Mouse (Mus musculus) adrenal gland, postnatal 10 days (tissue): ENCODE measurements around the gene Krt222. TPM values are rescaled to one million over a fixed set of nuclear protein-coding genes. Genes with fewer than 3 reads are reported as not detected.

ENCODE experiments used
- DNase-seq: peaks from one replicate; pipeline ENCODE4 v3.0.0; 2021; ENCODE audit warnings: mixed read lengths
- total RNA-seq, 2 experiments: library from RNA; stranded (reverse); gene quantifications; 2 replicates each; pipeline ENCODE4 v1.2.3; 2021

The Krt222 gene
- total RNA-seq, 2 experiments from 2014 or later = 1.8 to 3.3 TPM

DNA sequence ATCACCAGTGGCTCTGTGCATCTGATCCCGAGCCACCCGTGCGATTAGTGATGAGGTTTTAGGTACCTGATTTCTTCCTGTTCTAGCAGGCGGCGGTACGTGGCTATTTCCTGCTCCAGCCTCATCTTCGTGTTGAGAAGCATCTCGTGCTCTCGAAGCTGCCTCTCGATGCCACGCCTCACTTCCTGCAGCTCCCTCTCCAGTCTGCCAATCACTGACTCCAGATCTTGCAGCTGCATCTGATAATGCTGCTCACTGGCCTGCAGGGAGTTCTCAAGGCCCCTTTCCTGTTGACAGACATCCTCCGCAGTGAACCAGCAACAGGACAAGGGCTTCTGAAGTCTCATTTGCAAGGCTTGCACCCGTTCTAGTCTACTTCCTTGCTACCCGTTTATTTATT lies 5.4 kb downstream of the Krt222 start:
- no peak for DNase-seq

- DNase-seq = no peak
Observed at GRCm38 (mm10) chr11:99231049-99231816, 12.7 kb downstream of the Krt222 start.

- DNase-seq = peak; percentile 90
Observed at GRCm38 (mm10) chr11:99230261-99231048, 13.4 kb downstream of the Krt222 start, which contains the start of gene Smarce1. Gene Smarce1, minus strand, starts transcription at chr11:99231017.

DNA sequence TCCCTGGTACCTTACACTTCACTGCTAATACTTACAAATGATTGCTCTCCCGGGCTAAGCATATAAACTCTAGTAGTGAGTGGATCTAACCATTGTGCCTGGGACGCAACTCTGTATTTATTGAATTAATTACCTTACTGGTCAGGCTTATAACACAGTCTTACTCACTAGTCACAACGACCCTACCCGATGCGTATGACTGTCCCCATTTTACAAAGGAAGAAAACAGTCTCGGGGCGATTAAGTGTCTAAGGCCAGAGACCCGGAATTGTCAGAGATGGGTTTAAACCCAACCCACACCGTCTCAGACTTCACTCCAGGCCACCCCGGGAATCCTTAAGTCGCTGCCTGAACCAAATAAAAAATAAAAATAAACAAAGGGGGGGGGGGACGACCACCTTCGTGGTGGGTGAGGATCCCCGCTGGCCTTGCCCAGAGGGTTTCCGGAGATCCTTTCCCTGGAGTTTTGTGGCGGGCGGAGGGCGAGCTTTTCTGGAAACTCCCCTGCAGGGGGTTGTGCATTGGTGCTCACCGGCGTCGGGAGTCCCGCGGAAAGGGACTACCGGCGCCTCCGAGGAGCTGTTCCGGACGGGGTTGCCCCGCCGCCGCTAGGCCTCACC lies 14.1 kb downstream of the Krt222 start:
- DNase-seq = no peak

DNA sequence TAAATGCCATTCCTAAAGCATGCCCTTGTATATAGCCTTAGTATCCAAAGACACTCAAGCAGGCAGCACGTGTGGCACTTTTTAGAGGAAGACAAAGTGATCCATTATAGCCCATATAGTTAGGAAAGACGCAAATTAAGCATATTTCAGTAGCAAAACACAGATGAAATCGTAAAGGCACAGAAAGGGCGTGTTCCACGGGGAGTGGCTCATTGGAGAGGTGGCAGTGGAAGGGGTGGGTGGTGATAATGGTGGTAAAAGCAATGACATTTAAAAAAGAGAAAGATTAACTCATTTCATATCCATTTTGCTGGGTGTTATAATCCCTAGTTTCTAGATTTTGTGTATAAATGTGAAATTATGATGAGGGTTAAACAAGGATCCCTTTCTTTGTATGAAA lies 17.6 kb downstream of the Krt222 start:
- DNase-seq = no peak

DNA sequence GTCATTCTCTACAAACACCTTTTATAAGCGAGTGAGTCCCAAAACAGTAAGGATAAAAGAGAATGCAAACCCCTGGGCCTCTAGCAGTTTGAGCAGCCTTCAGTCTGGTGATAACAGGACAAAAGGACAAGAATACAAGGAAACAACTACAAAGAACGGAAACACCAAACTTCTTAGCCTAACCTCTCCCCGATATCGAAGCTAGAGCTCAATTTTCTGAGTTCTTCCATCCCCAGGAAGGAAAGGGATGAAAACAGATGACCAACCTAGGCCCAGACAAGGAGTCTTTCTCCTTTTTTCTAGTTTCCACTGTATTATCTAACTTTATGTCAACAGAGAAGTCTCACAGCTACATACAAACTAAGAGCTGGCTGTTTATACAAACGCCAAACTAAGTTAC lies 20.6 kb downstream of the Krt222 start:
- no peak for DNase-seq

DNA sequence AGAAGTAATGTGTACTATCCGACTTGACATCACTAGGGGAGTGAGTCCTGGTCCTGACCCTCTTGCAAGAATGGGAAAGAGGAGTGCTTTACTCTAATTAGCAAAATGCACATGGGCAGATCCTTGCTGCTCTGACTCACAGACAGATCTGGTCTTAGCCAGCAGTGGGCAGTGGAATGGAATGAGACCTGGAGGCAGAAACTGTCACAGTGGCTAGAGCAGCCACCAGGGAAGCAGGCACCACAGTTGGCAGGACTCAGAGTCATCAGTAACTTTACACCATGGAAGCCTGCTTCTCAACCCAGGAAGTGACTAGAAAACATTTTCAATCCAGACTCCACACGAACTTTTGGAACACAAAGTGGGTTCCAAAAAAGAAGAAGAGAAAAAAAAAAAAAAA lies 22.1 kb downstream of the Krt222 start:
- peak; percentile 8 for DNase-seq

DNA sequence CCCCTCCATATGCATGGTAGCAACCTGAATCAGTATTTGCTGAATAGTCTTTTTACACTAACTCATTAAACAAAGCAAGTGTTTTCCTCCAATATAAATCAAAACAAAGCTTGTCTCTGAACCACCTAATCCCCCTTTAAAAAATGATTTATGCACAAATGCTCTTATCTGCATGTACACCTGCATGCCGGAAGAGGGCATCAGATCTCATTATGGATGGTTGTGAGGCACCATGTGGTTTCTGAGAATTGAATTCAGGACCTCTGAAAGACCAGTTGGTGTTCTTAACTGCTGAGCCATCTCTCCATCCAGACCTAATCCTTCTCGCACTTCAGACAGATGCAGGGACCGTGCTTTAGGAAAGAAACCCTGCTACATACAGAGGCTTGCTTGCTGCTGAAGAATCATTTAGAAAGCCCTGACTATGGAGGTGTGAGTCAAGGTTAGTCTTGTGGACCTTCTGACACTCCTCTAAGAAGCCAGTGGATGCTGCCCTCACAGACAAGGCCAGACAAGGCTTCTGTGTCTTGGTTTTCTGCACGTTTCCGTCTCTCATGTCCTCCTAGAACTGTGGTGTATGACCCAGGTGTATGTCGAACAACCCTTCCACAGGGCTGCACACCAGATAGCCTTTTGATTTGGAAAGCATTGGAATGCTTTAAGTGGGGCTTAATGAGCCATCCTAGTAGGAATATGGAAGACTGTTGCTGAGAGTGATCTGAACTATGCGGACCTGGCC lies 26.5 kb downstream of the Krt222 start:
- no peak for DNase-seq

DNA sequence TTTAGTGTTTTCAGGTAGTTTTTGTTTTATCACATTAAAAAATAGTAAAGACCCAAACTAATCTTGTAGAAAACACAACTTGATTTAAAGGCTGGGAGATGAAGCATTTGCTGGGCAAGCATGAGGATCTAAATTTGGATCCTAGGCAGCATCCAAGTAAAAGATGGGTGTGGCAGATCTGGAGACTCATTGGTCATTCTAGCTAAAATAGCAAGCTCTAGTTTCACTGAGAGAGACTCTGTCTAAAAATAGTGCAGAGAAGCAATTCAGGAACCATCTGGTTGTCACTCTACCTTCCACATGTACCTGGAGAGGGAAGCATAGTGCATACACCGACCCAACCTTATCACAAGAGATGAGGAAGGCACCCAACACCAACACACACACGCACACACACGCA lies 27.7 kb downstream of the Krt222 start:
- no peak for DNase-seq

- no peak for DNase-seq
Observed at GRCm38 (mm10) chr11:99212693-99213092, 31.2 kb downstream of the Krt222 start.

DNA sequence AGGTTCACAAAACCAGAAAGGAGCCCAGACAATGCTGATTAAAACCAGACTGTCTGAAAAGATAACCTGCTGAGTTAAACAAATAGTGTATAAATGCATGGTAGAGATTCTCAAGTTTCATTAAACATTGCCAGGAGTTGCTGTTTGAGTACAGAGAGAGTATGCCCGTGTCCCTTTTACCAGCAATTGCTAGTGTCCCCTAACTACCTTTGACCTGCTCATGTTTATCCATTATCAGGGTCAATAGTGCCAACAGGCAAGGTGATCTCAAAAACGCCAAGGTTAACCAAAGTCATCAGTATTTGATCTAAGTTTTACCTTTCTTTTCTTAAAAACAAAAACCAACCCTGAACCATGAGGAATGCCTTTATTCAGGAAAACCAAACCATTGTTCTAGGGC lies 31.9 kb downstream of the Krt222 start:
- no peak for DNase-seq

GRCm38 (mm10) chr11:99208105-99208669 lies 35.7 kb downstream of the Krt222 start:
- no peak for DNase-seq

- DNase-seq = no peak
Observed at GRCm38 (mm10) chr11:99207449-99207848, 36.4 kb downstream of the Krt222 start.

DNA sequence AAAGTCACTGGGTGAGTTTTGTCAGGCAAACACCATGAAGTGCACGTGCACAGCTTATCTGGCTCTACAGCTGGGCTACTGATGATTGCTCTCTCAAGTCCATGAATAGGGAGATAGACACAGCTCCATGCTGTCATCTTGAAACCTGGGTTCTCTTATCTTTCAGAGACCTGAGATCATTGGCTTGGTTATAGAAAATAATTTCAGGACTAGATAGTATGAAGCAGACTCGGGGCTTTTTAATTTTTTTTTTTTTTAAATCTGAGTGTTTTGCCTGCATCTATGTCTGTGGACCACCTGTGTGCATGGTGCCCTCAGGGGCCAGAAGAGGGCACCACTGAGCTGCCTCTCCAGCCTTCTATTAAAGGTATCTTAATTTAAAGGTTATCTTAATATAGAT lies 36.9 kb downstream of the Krt222 start:
- DNase-seq = peak; percentile 33

DNA sequence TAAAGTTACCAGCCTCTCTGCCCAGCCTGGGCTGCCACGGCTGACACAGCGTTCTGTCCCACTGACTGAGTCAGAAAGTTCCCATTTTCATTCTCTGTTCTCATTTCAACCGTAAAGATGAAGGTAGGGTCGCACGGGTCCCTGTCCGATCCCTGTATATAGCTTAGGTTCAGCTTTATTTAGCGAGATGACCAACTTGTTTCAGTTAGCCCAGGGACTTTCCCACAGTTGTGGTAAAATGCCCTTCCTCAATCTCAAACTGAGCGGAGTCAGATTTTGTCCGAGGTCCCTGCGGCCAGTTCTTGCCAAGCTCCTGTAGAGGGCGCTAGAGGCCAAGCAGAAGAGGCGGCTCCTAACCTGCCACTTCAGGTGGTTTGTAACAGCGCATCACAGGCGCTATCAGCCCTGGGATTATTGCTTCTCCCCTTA lies 54.7 kb downstream of the Krt222 start:
- peak; percentile 69 for DNase-seq

- DNase-seq = no peak
Observed at GRCm38 (mm10) chr11:99187348-99187747, 56.5 kb downstream of the Krt222 start.

DNA sequence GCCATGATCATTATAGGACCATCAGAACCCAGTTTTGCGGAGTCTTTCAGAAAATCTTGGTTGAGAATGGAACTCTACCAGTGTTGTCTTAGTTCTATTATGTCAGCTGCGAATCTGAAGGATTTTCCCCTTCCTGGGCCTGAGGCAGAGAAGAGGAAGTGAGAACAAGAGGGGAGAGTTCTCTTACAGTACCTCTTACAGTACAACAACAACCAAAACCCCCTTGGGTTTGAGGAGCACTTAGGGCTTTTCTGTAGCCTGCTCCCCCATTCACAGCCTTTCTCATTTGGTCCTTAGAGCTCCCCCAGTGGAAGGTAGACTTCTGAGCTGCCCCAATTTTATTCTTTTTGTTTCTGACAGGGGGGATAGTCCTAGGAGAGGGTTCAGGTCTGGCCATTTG lies 57.0 kb downstream of the Krt222 start:
- no peak for DNase-seq

Other genes starting within 250 kb of the Krt222 start
- 10 to 100 TPM; 54.0 to 73.1 TPM for gene Top2a, start 219.9 kb downstream of the Krt222 start, total RNA-seq
- gene Igfbp4, start 202.8 kb downstream of the Krt222 start, total RNA-seq = 100 to 1,000 TPM; 219 to 333 TPM
- gene Tns4, start 154.8 kb downstream of the Krt222 start, total RNA-seq = under 1 TPM; 0.12 to 0.51 TPM
- 1 to 10 TPM; 3.6 to 3.7 TPM for gene Ccr7, start 89.0 kb downstream of the Krt222 start, total RNA-seq
- 10 to 100 TPM; 53.6 to 64.9 TPM for gene Smarce1, start 13.1 kb downstream of the Krt222 start, total RNA-seq
- gene Krt24, start 41.2 kb upstream of the Krt222 start, total RNA-seq = not detected
- under 1 TPM in 1 of 2 experiments, not detected in 1; 0.18 TPM for gene Krt25, start 78.9 kb upstream of the Krt222 start, total RNA-seq
- not detected for gene Krt26, start 93.9 kb upstream of the Krt222 start, total RNA-seq
- gene Krt27, start 107.0 kb upstream of the Krt222 start, total RNA-seq = not detected
- gene Krt28, start 130.8 kb upstream of the Krt222 start, total RNA-seq = under 1 TPM in 1 of 2 experiments, not detected in 1; 0.21 TPM
- 1 to 10 TPM; 7.0 to 8.2 TPM for gene Krt10, start 145.3 kb upstream of the Krt222 start, total RNA-seq
- gene Krt12, start 178.2 kb upstream of the Krt222 start, total RNA-seq = not detected
- gene Krt20, start 194.1 kb upstream of the Krt222 start, total RNA-seq = 1 to 10 TPM; 1.8 to 2.3 TPM
- gene Krt23, start 249.1 kb upstream of the Krt222 start, total RNA-seq = 10 to 100 TPM in 1 of 2 experiments, 1 to 10 TPM in 1; 4.4 to 12.8 TPM